Mouse (Mus musculus) heart, adult 10 weeks (tissue): ENCODE data around the gene Gm11237. TPM values are rescaled to one million over a fixed set of nuclear protein-coding genes. Genes with fewer than 3 reads are reported as not detected.

Source experiments
- polyA plus RNA-seq: library from polyadenylated mRNA; stranded (reverse); fragments of 350-450 nt; fragmentation: Illumina TruSeq; extraction: RNeasy Lipid Tissue Mini Kit (QIAGEN cat#74804); gene quantifications from one replicate; pipeline ENCODE4 v1.2.3, GENCODE M21; 2014; ENCODE audit warnings: low read depth, low replicate concordance

Gm11237 gene
- polyA plus RNA-seq, result not detected

GRCm38 (mm10) chr4:73622684-73623083 is at the start of gene Gm11237:
Gene Gm11237 (plus strand): TSS chr4:73622984.

GRCm38 (mm10) chr4:73607581-73607980 is 15.2 kb upstream of the Gm11237 start, which contains the start of gene Gm11238:
Gene Gm11238 (plus strand): TSS chr4:73607881.

GRCm38 (mm10) chr4:73637821-73638220 is 15.0 kb downstream of the Gm11237 start, which contains the start of gene Gm11236:
Gene Gm11236 (plus strand): TSS chr4:73638121.

GRCm38 (mm10) chr4:73668054-73668453 is 45.3 kb downstream of the Gm11237 start, which contains the start of gene Gm11239:
Gene Gm11239 (plus strand): TSS chr4:73668354.

Other genes with a start within 250 kb of the Gm11237 start
- gene Gm11487, start 217.9 kb upstream of the Gm11237 start, polyA plus RNA-seq, result not detected
- gene Gm11238, start 15.1 kb upstream of the Gm11237 start, polyA plus RNA-seq, result not detected
- not detected for gene Gm11236, start 15.1 kb downstream of the Gm11237 start, polyA plus RNA-seq
- not detected for gene Gm11239, start 45.4 kb downstream of the Gm11237 start, polyA plus RNA-seq
- gene Gm428, start 60.5 kb downstream of the Gm11237 start, polyA plus RNA-seq, result not detected
- 0.84 TPM for gene Rasef, start 168.0 kb downstream of the Gm11237 start, polyA plus RNA-seq